Mouse (Mus musculus) embryonic fibroblast, embryonic 13.5 days (primary cell): ENCODE results near the gene Lrfn1.

Experiments used
- CTCF ChIP-seq: IDR thresholded peaks from 2 replicates; pipeline ENCODE4 v1.5.1; 2011; ENCODE audit warnings: mild to moderate bottlenecking, control low read depth, low read length, moderate library complexity, borderline replicate concordance; ENCODE audit not compliant: insufficient read depth
- POLR2A ChIP-seq: IDR thresholded peaks from 2 replicates; pipeline ENCODE4 v1.6.1; 2011; ENCODE audit warnings: low read depth, mild to moderate bottlenecking, control low read depth, low read length, moderate library complexity

DNA sequence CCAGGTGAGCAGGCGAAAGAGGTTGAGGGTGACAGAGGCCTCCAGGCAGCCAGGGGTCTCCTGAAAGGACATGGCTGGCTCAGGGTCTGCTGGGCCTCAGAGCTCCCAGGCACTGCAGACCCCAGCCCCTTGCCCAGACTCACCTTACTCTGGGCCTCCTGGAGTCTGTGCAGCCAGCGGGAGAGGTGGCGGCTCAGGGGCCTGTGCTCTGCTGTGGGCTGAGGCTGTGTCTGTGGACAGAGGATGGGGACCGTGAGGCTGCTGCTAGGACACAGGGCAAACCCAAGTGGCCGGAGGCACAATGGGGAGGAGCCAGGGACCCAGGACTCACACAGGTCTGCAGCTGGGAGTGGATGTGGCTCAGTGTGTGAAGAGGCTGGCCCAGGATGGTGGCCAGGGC, 25.6 kb downstream of the Lrfn1 start:
- no peak for TF ChIP-seq POLR2A
- no peak for TF ChIP-seq CTCF
